10 mouse cellular contexts compared by ENCODE assay signal in genomic region chr1:37903178-37903577, GRCm38 (mm10). TPM values are rescaled to one million over a fixed set of nuclear protein-coding genes. Genes with fewer than 3 reads are reported as not detected.
DNase-seq lines count a peak whose midpoint lies in the region; ATAC-seq and TF ChIP-seq lines count a peak whose summit lies in the region.
"Had no signal": no experiment of that assay in that cellular context is flagged by ENCODE, and none has a peak within 500 bp of the region (broad histone marks: within the 10 kb centered on the region; RNA-seq: fewer than 3 reads in every experiment).

No protein-coding gene starts in this region.

- ATAC-seq in frontal cortex, adult (ENCODE audit: low TSS enrichment) = peak; percentile 95
- ATAC-seq in lung, embryonic 16.5 days (ENCODE audit: low read depth) = peak; percentile 67
- ATAC-seq in hematopoietic stem cell, adult 5-6 weeks (replicated peaks in 1 of 2; ENCODE audit: insufficient read depth in 1 of 2, low FRiP score in 2 of 2, low TSS enrichment in 1 of 2, low read depth in 1 of 2, poor library complexity in 2 of 2, severe bottlenecking in 2 of 2) = peak; percentile 51 to 56; a peak in 3 of 4 replicates

- peaks cover 10% of the 10 kb centered on the region for H3K36me3 ChIP-seq in lung, embryonic 16.5 days (ENCODE audit: control insufficient read depth, insufficient read depth, low read length)

- no peak for TF ChIP-seq POLR2A in lung, adult 2 months (IDR thresholded peaks at IDR 0.05; ENCODE audit: borderline replicate concordance, extremely low read depth, low read depth, low read length)

- no peaks in the 10 kb centered on the region for H3K27me3 ChIP-seq in lung, embryonic 16.5 days (ENCODE audit: control insufficient read depth, insufficient read depth, low read depth, low read length)

- H3K9ac ChIP-seq in lung, embryonic 16.5 days (ENCODE audit: low read length) = no peak overlapping the region

- H3K4me2 ChIP-seq in lung, embryonic 16.5 days (ENCODE audit: low read depth, low read length) = no peak overlapping the region

- 24% methylated on average over 6 of the region's 6 CpGs for WGBS in lung, embryonic 16.5 days
- 30% methylated on average over 6 of the region's 6 CpGs for WGBS in lung, adult 2 months

- no peaks in the 10 kb centered on the region for H3K9me3 ChIP-seq in lung, embryonic 16.5 days (ENCODE audit: control insufficient read depth, low read length)

- H3K27ac ChIP-seq in lung, embryonic 16.5 days (ENCODE audit: low read length) = no peak overlapping the region

- no peak overlapping the region for H3K4me3 ChIP-seq in lung, embryonic 16.5 days (ENCODE audit: low read length)
- H3K4me3 ChIP-seq in lung, adult 2 months (replicated peaks; ENCODE audit: extremely low read depth, low read depth, low read length) = no peak overlapping the region

- no peak for TF ChIP-seq CTCF in lung, adult 2 months (IDR thresholded peaks at IDR 0.05; ENCODE audit: insufficient read depth, low read length)

- no peaks in the 10 kb centered on the region for H3K4me1 ChIP-seq in lung, embryonic 16.5 days (replicated peaks; ENCODE audit: control insufficient read depth, insufficient read depth, low read length)
- no peaks in the 10 kb centered on the region for H3K4me1 ChIP-seq in lung, adult 2 months (ENCODE audit: control insufficient read depth, insufficient read depth, low read length)

- DNase-seq in frontal cortex, postnatal 14 days (ENCODE audit: low spot score in 2 of 2) = no peak
- DNase-seq in lung, adult 2 months = no peak
- peak; percentile 81 for DNase-seq in ZHBTc4 (ENCODE audit: low read depth, low spot score)
- DNase-seq in telencephalon, adult 2 months (ENCODE audit: low read depth, low spot score) = peak; percentile 16
- DNase-seq in urinary bladder, postnatal 4 days (ENCODE audit: low spot score in 2 of 2) = no peak

RNA-seq across cellular contexts. Expression of gene Mrpl30, which starts 12.9 kb away (rescaled TPM):
- 214 and 222 TPM in 2 replicates for polyA plus RNA-seq in lung, embryonic 16.5 days (2015; fragmentation: Nextera tagmentation; extraction: Ambion mirVana)
- 19.2 and 25.7 TPM in 2 replicates for polyA plus RNA-seq in lung, adult 2 months (2012; rRNA removed)
- total RNA-seq in hematopoietic stem cell, adult 5-6 weeks (2017) = 142 and 208 TPM in 2 replicates

RNA-seq across cellular contexts. Expression of gene Mitd1, which starts 13.0 kb away (rescaled TPM):
- polyA plus RNA-seq in lung, embryonic 16.5 days (2015; fragmentation: Nextera tagmentation; extraction: Ambion mirVana) = 27.0 and 30.9 TPM in 2 replicates
- 4.0 and 7.2 TPM in 2 replicates for polyA plus RNA-seq in lung, adult 2 months (2012; rRNA removed)
- 33.9 and 39.4 TPM in 2 replicates for total RNA-seq in hematopoietic stem cell, adult 5-6 weeks (2017)

RNA-seq across cellular contexts. Expression of gene Lyg2, which starts 13.1 kb away (rescaled TPM):
- polyA plus RNA-seq in lung, embryonic 16.5 days (2015; fragmentation: Nextera tagmentation; extraction: Ambion mirVana) = not detected in 2 replicates
- polyA plus RNA-seq in lung, adult 2 months (2012; rRNA removed) = not detected in 2 replicates
- not detected in 2 replicates for total RNA-seq in hematopoietic stem cell, adult 5-6 weeks (2017)
- polyA plus RNA-seq: large intestine, adult 2 months; neural tube, embryonic 14.5 days had no signal

RNA-seq across cellular contexts. Expression of gene Lipt1, which starts 31.6 kb away (rescaled TPM):
- polyA plus RNA-seq in lung, embryonic 16.5 days (2015; fragmentation: Nextera tagmentation; extraction: Ambion mirVana) = 8.8 TPM in 2 replicates
- 0.77 and 1.2 TPM in 2 replicates for polyA plus RNA-seq in lung, adult 2 months (2012; rRNA removed)
- 1.9 and 4.7 TPM in 2 replicates for total RNA-seq in hematopoietic stem cell, adult 5-6 weeks (2017)

RNA-seq across cellular contexts. Expression of gene Tsga10, which starts 36.9 kb away (rescaled TPM):
- 8.2 and 9.5 TPM in 2 replicates for polyA plus RNA-seq in lung, embryonic 16.5 days (2015; fragmentation: Nextera tagmentation; extraction: Ambion mirVana)
- 0.70 and 1.8 TPM in 2 replicates for polyA plus RNA-seq in lung, adult 2 months (2012; rRNA removed)
- 9.2 and 12.1 TPM in 2 replicates for total RNA-seq in hematopoietic stem cell, adult 5-6 weeks (2017)

Comparison
In these comparisons a context has a peak if more than half of its experiments do, and no peak if none do; other contexts are left out.
1. DNase-seq: peak in ZHBTc4 (single experiment) and telencephalon, adult 2 months (single experiment); none in frontal cortex, postnatal 14 days (0 of 2), lung, adult 2 months (single experiment) and urinary bladder, postnatal 4 days (0 of 2).
2. Peak in every context shown above with its lines, with median percentiles within 50 percentile points of each other: ATAC-seq.